Mouse (Mus musculus): ENCODE data around the gene 4930550C14Rik.

4930550C14Rik gene

DNA sequence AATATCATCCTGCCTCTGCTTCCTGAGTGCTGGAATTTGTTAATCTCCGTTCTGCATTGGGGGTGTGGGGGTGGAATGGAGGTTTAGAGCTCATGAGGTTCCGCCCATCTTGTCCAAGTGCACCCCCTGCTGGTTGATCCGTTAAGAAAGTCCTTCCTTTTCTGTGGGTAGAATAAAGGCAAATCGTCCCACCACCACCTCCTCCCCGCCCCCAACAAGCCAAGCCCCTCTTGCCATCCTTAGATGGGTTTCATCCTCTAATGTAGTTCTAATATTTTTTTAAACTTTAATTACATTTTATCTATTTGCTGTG is 3.8 kb upstream of the 4930550C14Rik start:
- CTCF ChIA-PET: interaction anchor here (0.6 to 2.2 kb wide), 20 partner anchors 9 to 212 kb away, joined by 3 to 15 read pairs (median 4); partner anchors contain the start of gene Acat1 (in 1 of the 4)
- POLR2A ChIA-PET: interaction anchor here in 3 of 4 experiments (0.7 to 2.0 kb wide), 12 partner anchors 9 to 151 kb away, joined by 3 to 10 read pairs (median 4); partner anchors contain the start of genes Kdelc2 (in 2 of the 3), Ddx10 (in 1 of the 3) and Exph5 (in 1 of the 3)

DNA sequence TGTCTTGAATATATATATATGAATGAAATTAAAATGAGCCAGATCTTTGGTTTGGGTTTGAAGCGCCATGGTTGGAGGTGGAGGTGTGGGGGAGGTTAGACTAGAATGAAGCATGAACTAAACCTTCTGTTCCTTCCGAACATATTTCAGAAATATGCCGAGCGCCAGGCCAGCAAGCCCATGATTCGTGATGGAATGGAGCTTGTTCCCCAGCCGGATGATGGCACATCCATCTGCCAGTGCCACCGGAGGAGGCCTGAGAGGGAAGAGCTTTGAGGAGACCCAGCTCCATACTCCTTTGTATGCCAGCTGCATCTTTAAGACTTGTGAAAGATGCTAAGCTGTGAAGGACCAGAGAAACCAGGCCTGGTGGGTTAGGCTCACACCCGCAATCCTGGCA is 2.6 kb upstream of the 4930550C14Rik start:
- CTCF ChIA-PET: no interaction called here
- POLR2A ChIA-PET: interaction anchor here in 1 of 4 experiments (0.9 to 1.2 kb wide), 2 partner anchors 9 to 12 kb away, joined by 3 read pairs; no protein-coding TSS in a partner anchor

GRCm38 (mm10) chr9:53400696-53401095 is 1.4 kb upstream of the 4930550C14Rik start:
- CTCF ChIA-PET: no interaction called here

DNA sequence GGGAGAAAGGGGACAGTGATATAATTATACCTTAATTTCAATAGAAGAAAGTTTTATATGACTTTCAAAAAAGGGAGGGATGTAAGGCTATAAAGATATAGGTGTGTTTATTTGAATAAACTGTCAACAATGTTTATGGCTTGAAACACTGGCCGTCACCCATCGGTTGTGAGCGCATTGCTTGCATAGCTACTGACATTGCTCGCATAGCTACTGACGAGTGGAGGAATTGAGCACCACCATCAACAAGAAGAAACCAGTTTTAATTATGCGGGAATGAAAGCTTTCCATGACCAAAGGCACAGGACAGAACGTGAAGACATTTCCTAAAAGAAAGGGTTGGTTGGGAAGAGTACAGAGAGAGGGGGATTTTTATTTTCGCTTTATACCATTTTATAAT is 979 bp upstream of the 4930550C14Rik start:
- CTCF ChIA-PET: no interaction called here
- POLR2A ChIA-PET: interaction anchor here in 1 of 4 experiments (1.4 to 2.1 kb wide), 2 partner anchors 17 to 60 kb away, joined by 4 to 8 read pairs; partner anchors contain the start of gene Kdelc2

More at GRCm38 (mm10) chr9:53400696-53401095, 1.4 kb upstream of the 4930550C14Rik start:
- POLR2A ChIA-PET: interaction anchor here in 1 of 4 experiments (0.6 kb wide), 1 partner anchor 281 kb away, joined by 3 read pairs; no protein-coding TSS in a partner anchor

GRCm38 (mm10) chr9:53402991-53403390 is 866 bp downstream of the 4930550C14Rik start:
- POLR2A ChIA-PET: interaction anchor here in 2 of 4 experiments (0.6 to 2.1 kb wide), 15 partner anchors 12 to 242 kb away, joined by 3 to 8 read pairs (median 4); partner anchors contain the start of genes Ddx10 (in 2 of the 2) and Kdelc2 (in 2 of the 2)
- CTCF ChIA-PET: interaction anchor here in 3 of 4 experiments (0.6 to 1.2 kb wide), 4 partner anchors 17 to 265 kb away, joined by 3 to 6 read pairs (median 4); no protein-coding TSS in a partner anchor

GRCm38 (mm10) chr9:53404050-53404752 is 2.1 kb downstream of the 4930550C14Rik start:
- POLR2A ChIA-PET: interaction anchor here (0.6 to 2.2 kb wide), 25 partner anchors 10 to 1679 kb away, joined by 3 to 19 read pairs (median 4); partner anchors contain the start of genes Ddx10 (in 2 of the 4) and Kdelc2 (in 1 of the 4)
- CTCF ChIA-PET: interaction anchor here in 1 of 4 experiments (0.7 kb wide), 1 partner anchor 149 kb away, joined by 3 read pairs; no protein-coding TSS in a partner anchor

GRCm38 (mm10) chr9:53404753-53405722 is 2.9 kb downstream of the 4930550C14Rik start:
- CTCF ChIA-PET: interaction anchor here in 3 of 4 experiments (0.6 to 1.2 kb wide), 6 partner anchors 14 to 334 kb away, joined by 3 to 5 read pairs (median 3); no protein-coding TSS in a partner anchor
- POLR2A ChIA-PET: interaction anchor here (0.5 to 2.2 kb wide), 45 partner anchors 9 to 1358 kb away, joined by 3 to 19 read pairs (median 3); partner anchors contain the start of genes Ddx10 (in 3 of the 4), Exph5 (in 1 of the 4), Kdelc2 (in 1 of the 4) and Rdx (in 1 of the 4)

GRCm38 (mm10) chr9:53408548-53408947 is 6.4 kb downstream of the 4930550C14Rik start:
- CTCF ChIA-PET: interaction anchor here in 2 of 4 experiments (0.6 to 2.5 kb wide), 3 partner anchors 10 to 38 kb away, joined by 3 to 12 read pairs (median 3); no protein-coding TSS in a partner anchor
- POLR2A ChIA-PET: interaction anchor here in 3 of 4 experiments (0.6 to 0.9 kb wide), 4 partner anchors 10 to 690 kb away, joined by 3 read pairs; no protein-coding TSS in a partner anchor

DNA sequence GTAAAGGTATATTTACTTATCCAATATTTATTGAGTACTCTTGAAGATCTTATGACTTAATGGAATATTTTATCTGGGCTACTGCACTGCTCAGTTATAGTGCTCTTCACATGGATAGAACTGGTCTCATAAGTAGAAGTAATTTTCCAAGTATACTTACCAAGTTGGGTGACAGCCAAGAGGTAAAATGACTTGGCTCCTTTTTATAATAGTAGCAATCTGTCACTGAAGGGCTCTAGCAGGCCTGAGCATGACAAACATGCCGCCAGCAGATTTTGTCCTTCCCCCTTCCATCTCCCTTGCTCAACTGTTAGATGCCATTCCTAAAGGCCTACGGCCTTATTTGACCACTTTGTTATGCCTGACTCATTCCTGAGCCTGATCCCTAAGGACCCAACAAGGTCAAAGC is 6.8 kb downstream of the 4930550C14Rik start:
- ChIA-PET POLR2A (interaction anchor here in 3 of 4 experiments (0.6 to 0.7 kb wide), 3 partner anchors 25 to 689 kb away, joined by 3 read pairs; no protein-coding TSS in a partner anchor), CTCF (interaction anchor here in 2 of 4 experiments (0.6 to 1.5 kb wide), 2 partner anchors 23 to 38 kb away, joined by 3 read pairs; no protein-coding TSS in a partner anchor)

DNA sequence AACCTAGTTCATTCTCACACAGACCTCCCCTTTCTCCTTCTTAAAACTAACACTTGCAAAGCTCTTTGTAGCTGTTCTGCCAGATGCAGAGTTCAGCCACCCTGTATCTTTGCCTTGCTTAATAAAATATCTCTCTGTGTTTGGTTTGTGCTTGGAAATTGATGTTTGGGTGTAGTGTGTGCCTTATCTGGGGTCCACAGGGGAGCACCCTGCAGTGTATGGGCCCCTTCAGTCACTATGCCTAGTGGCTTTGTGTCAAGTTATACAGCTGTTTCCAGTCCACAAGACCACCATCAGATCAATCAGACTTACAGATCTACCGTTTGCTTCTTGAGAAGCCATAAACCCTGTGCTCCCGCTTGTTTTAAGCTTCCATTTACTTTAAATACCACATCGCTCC is 7.3 kb downstream of the 4930550C14Rik start:
- CTCF ChIA-PET: interaction anchor here in 1 of 4 experiments (1.5 kb wide), 1 partner anchor 23 kb away, joined by 3 read pairs; no protein-coding TSS in a partner anchor
- POLR2A ChIA-PET: interaction anchor here in 1 of 4 experiments (1.7 kb wide), 1 partner anchor 11 kb away, joined by 5 read pairs; no protein-coding TSS in a partner anchor

DNA sequence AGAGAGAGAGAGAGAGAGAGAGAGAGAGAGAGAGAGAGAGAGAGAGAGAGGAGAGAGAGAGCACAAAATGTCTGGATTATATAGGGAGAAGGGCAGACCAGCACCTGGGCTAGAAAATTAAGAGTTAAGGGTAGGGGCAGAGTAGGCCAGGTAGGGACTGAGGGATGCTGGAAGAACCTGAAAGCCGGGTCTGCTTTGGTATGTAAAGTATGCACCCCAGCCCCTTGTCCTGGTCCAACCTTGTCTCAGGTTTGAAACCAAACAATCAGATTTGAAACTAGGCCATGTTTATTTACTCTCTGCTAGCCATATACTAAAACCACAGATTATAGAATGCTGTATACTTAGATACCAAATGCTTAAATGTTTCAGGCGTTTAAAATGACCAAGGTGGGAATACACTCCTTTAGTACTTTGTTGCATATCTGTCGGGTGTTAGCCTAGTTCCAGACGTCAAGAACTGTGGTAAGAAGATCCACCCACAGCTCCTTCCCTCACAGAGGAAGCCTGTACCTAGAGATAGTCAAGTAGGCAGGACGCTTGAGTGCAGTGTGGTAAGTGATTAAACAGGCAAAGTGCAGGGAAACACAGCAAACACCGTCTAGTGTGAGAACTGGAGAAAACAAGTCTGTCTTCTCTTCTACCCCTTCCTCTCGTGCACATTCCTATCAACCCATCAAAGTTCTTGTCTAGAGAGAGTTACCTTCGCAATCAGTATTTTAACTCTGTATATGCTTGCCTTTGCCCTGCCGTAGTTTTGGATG is 20.2 kb downstream of the 4930550C14Rik start:
- CTCF ChIA-PET: no interaction called here
- POLR2A ChIA-PET: interaction anchor here in 3 of 4 experiments (0.6 to 0.9 kb wide), 3 partner anchors 16 to 1796 kb away, joined by 3 to 4 read pairs (median 3); no protein-coding TSS in a partner anchor

DNA sequence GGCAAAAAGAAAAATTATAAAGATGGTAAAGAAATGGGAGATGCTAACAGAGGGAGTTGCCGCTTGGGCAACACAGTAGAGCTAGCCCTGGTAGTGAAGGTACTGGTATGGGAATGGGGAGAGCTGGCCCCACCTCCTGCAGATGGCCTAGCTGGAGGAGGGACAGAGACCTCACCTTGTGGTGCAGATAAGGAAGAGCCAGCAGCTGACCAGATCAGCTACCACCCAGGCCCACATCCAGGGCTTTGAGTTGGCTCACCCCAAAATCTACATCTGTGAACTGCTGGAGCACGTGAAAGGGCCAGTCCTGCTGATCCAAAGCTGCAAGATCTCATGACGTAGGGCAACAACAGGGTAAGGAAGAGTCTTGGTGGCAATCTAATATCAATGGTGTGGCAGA is 24.6 kb downstream of the 4930550C14Rik start:
- ChIA-PET POLR2A (interaction anchor here in 3 of 4 experiments (0.6 to 1.5 kb wide), 3 partner anchors 14 to 76 kb away, joined by 3 to 10 read pairs (median 5); no protein-coding TSS in a partner anchor), CTCF (no interaction called here)

GRCm38 (mm10) chr9:53427638-53428037 is 25.5 kb downstream of the 4930550C14Rik start:
- CTCF ChIA-PET: no interaction called here
- POLR2A ChIA-PET: no interaction called here

GRCm38 (mm10) chr9:53435830-53436570 is 33.9 kb downstream of the 4930550C14Rik start:
- ChIA-PET POLR2A (no interaction called here), CTCF (no interaction called here)

DNA sequence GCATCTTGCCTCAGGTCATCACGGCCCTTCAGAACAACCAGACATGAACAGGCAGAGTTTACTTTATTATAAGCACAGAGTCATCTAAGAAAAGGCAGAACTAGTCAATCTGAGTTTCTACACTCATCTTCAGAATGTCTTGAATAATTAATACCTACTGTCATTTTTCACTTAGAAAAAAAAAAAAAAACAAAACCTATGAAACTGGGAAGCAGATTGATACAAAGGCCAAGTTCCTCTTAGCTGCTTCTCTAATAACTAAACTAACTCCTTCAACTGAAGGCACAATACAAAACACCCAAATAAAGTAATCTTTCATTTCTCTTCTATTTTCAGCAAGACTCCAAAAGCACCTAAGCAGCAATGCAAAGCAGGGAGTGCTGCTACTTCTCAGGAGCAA is 48.5 kb downstream of the 4930550C14Rik start:
- ChIA-PET CTCF (no interaction called here), POLR2A (interaction anchor here in 1 of 4 experiments (1.2 kb wide), 1 partner anchor 217 kb away, joined by 3 read pairs; no protein-coding TSS in a partner anchor)

DNA sequence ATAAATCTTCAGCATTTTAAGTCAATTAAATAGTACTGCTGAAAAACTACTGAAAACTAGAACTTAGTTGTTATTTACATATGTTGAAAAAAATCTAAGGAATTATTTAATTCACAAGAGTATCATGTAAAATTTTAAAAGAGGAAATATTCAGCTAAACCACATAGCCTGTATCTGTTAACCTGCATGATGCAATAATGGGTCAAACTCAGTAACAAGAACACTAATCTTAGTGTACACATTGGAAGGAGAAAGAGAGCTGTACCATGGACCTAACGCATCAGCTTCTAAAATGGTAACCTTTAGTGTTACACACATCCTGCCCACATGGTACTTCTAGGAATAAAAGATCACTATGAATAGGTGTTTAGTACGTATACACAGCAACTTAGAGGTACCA is 49.9 kb downstream of the 4930550C14Rik start:
- ChIA-PET CTCF (interaction anchor here in 1 of 4 experiments (0.7 kb wide), 1 partner anchor 23 kb away, joined by 3 read pairs; no protein-coding TSS in a partner anchor), POLR2A (interaction anchor here in 1 of 4 experiments (1.0 kb wide), 1 partner anchor 47 kb away, joined by 3 read pairs; no protein-coding TSS in a partner anchor)

Data from embryonic stem cell, embryonic (primary cell).